Mouse (Mus musculus) G1E (cell line): ENCODE data around the gene Slc19a1.

ENCODE experiments used
- CTCF ChIP-seq: IDR thresholded peaks from 2 replicates; pipeline ENCODE4 v1.5.1; 2012; ENCODE audit warnings: low read depth, low read length, inconsistent platforms, mixed read lengths
- GATA1 ChIP-seq: IDR thresholded peaks from 2 replicates; pipeline ENCODE4 v1.6.1; 2012; ENCODE audit warnings: borderline replicate concordance, low read length, inconsistent platforms, mixed read lengths
- TAL1 ChIP-seq: conservative IDR thresholded peaks from 2 replicates; pipeline ENCODE4 v1.6.1; 2012; ENCODE audit warnings: low read depth, low read length, inconsistent platforms, mixed read lengths

DNA sequence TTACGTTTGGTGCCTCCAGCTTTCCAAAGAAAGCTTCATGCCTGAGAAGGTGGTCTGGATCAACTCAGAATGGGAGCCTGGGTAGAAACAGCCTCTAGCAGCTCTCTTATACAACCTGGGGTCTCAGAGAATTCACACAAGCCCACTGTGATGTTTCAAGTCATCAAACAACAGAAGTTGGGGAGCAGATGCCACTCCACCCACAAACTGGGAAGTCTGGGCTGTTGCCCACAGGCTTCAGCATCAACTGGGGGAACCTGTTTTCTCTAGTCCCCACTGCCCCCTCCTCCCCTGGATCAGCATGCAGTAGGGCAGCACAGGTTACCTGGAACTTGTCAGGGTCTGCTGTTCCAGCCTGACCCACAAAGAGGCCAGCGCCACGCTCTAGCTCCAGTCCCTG lies 63.6 kb downstream of the Slc19a1 start:
- TF ChIP-seq CTCF: no peak
- no peak for TF ChIP-seq GATA1
- TF ChIP-seq TAL1: no peak
